Mouse (Mus musculus) myocyte (in vitro differentiated cells): ENCODE measurements at regions not wholly inside any gene's neighbourhood (a gene's known extent, or its start where the extent isn't known, plus 50 kb on each side); places are given as distances from the start of the nearest gene placed in this dataset.

Experiments used
- H3K27me3 ChIP-seq: one replicate; pipeline ENCODE4 v1.6.1; 2011; ENCODE audit not compliant: control insufficient read depth, insufficient read depth, insufficient read length
- H3K36me3 ChIP-seq: one replicate; pipeline ENCODE4 v1.6.1; 2011; ENCODE audit not compliant: control insufficient read depth, insufficient read depth
- H3K4me2 ChIP-seq: one replicate; pipeline ENCODE4 v1.6.1; 2011; ENCODE audit warnings: low read depth, control low read depth
- H3K4me3 ChIP-seq: one replicate; pipeline ENCODE4 v1.5.1; 2011; ENCODE audit warnings: mild to moderate bottlenecking, control low read depth, moderate library complexity
- H3K79me2 ChIP-seq: one replicate; pipeline ENCODE4 v1.6.1; 2011; ENCODE audit not compliant: control insufficient read depth, insufficient read depth
- H3ac ChIP-seq: one replicate; pipeline ENCODE4 v1.6.1; 2011; ENCODE audit not compliant: control insufficient read depth, insufficient read length
- CEBPB ChIP-seq: IDR thresholded peaks from 2 replicates; pipeline ENCODE4 v1.6.1; 2011; ENCODE audit warnings: mild to moderate bottlenecking, moderate library complexity; ENCODE audit not compliant: poor library complexity, insufficient read depth, severe bottlenecking
- E2F4 ChIP-seq: IDR thresholded peaks from one replicate; pipeline ENCODE4 v1.6.1; 2011; ENCODE audit warnings: mild to moderate bottlenecking, control low read depth, moderate library complexity; ENCODE audit not compliant: insufficient read depth
- MAX ChIP-seq: IDR thresholded peaks from one replicate; pipeline ENCODE4 v1.6.1; 2011; ENCODE audit warnings: low read depth, mild to moderate bottlenecking, control low read depth
- MYOD1 ChIP-seq, 3 experiments: IDR thresholded peaks; one replicate each; pipeline ENCODE4 v1.6.1; 2011; ENCODE audit warnings: control low read depth in 2 of 3, low read depth in 2 of 3, mild to moderate bottlenecking in 2 of 3, moderate library complexity in 1 of 3; ENCODE audit not compliant: insufficient read length in 2 of 3, control insufficient read depth in 1 of 3
- MYOG ChIP-seq, 3 experiments: IDR thresholded peaks; one replicate each; pipeline ENCODE4 v1.6.1; 2011; ENCODE audit warnings: control low read depth in 2 of 3, low read depth in 2 of 3, mild to moderate bottlenecking in 2 of 3; ENCODE audit not compliant: insufficient read length in 2 of 3, control insufficient read depth in 1 of 3, insufficient read depth in 1 of 3
- POLR2A ChIP-seq: IDR thresholded peaks from one replicate; pipeline ENCODE4 v1.6.1; 2011; ENCODE audit warnings: low read depth, mild to moderate bottlenecking, control low read depth, moderate library complexity; ENCODE audit not compliant: insufficient read length
- POLR2AphosphoS2 ChIP-seq: IDR thresholded peaks from one replicate; pipeline ENCODE4 v1.6.1; 2011; ENCODE audit warnings: low read depth, control low read depth; ENCODE audit not compliant: insufficient read length
- REST ChIP-seq: IDR thresholded peaks from one replicate; pipeline ENCODE4 v1.6.1; 2011; ENCODE audit warnings: mild to moderate bottlenecking, control low read depth, moderate library complexity; ENCODE audit not compliant: insufficient read depth, insufficient read length
- SRF ChIP-seq: IDR thresholded peaks from one replicate; pipeline ENCODE4 v1.6.1; 2011; ENCODE audit warnings: low read depth; ENCODE audit not compliant: control insufficient read depth, insufficient read length
- TCF12 ChIP-seq: IDR thresholded peaks from one replicate; pipeline ENCODE4 v1.6.1; 2011; ENCODE audit warnings: mild to moderate bottlenecking, control low read depth; ENCODE audit not compliant: poor library complexity, insufficient read depth, severe bottlenecking
- TCF3 ChIP-seq: IDR thresholded peaks from one replicate; pipeline ENCODE4 v1.6.1; 2011; ENCODE audit warnings: low read depth, control low read depth; ENCODE audit not compliant: insufficient read length
- USF1 ChIP-seq: IDR thresholded peaks from one replicate; pipeline ENCODE4 v1.6.1; 2011; ENCODE audit warnings: low read depth, mild to moderate bottlenecking, control low read depth, moderate library complexity

GRCm38 (mm10) chr5:118407451-118407850, 153.0 kb upstream of the Med13l start:
- H3K36me3 ChIP-seq: no peaks in the 10 kb centered on the region
- H3K4me3 ChIP-seq: no peak overlapping the region
- H3ac ChIP-seq: no peak overlapping the region
- TF ChIP-seq E2F4: no peak
- no peak for TF ChIP-seq POLR2A
- no peak for TF ChIP-seq SRF
- no peak for TF ChIP-seq MYOG (IDR thresholded peaks at IDR 0.05; ENCODE audit: control insufficient read depth in 1 of 3, insufficient read depth in 1 of 3, insufficient read length in 2 of 3, low read depth in 2 of 3)
- no peak for TF ChIP-seq TCF3
- TF ChIP-seq MAX: no peak
- no peak for TF ChIP-seq CEBPB
- no peak for TF ChIP-seq MYOD1 (IDR thresholded peaks at IDR 0.05; ENCODE audit: control insufficient read depth in 1 of 3, insufficient read length in 2 of 3, low read depth in 2 of 3)
- no peak for TF ChIP-seq POLR2AphosphoS2
- no peak for TF ChIP-seq USF1
- TF ChIP-seq REST: no peak
- TF ChIP-seq TCF12: no peak
- H3K27me3 ChIP-seq: no peaks in the 10 kb centered on the region
- H3K4me2 ChIP-seq: no peak overlapping the region
- H3K79me2 ChIP-seq: no peaks in the 10 kb centered on the region

GRCm38 (mm10) chr5:118407973-118408372, 152.5 kb upstream of the Med13l start:
- H3K36me3 ChIP-seq: no peaks in the 10 kb centered on the region
- H3K4me3 ChIP-seq: no peak overlapping the region
- no peaks in the 10 kb centered on the region for H3K27me3 ChIP-seq
- no peak overlapping the region for H3K4me2 ChIP-seq
- TF ChIP-seq CEBPB (peak; percentile 92), TCF12 (no peak)
- H3K79me2 ChIP-seq: no peaks in the 10 kb centered on the region
- no peak overlapping the region for H3ac ChIP-seq

- TF ChIP-seq MYOG (IDR thresholded peaks at IDR 0.05; ENCODE audit: control insufficient read depth in 1 of 3, insufficient read depth in 1 of 3, insufficient read length in 2 of 3, low read depth in 2 of 3) (no peak), MAX (no peak), TCF12 (no peak), REST (no peak), MYOD1 (IDR thresholded peaks at IDR 0.05; ENCODE audit: control insufficient read depth in 1 of 3, insufficient read length in 2 of 3, low read depth in 2 of 3) (no peak), TCF3 (no peak), E2F4 (no peak), CEBPB (no peak), USF1 (no peak), POLR2AphosphoS2 (no peak), SRF (no peak), POLR2A (no peak)
- no peak overlapping the region for H3K4me3 ChIP-seq
- no peaks in the 10 kb centered on the region for H3K27me3 ChIP-seq
- no peaks in the 10 kb centered on the region for H3K36me3 ChIP-seq
- no peak overlapping the region for H3K4me2 ChIP-seq
- H3ac ChIP-seq: no peak overlapping the region
- H3K79me2 ChIP-seq: no peaks in the 10 kb centered on the region
These were observed 151.7 kb upstream of the Med13l start for GRCm38 (mm10) chr5:118408826-118409225.

GRCm38 (mm10) chr5:118413428-118414282, 146.8 kb upstream of the Med13l start:
- Histone ChIP-seq H3K79me2 (no peaks in the 10 kb centered on the region), H3K27me3 (no peaks in the 10 kb centered on the region), H3ac (no peak overlapping the region), H3K4me2 (peak overlapping the region; percentile 79), H3K4me3 (no peak overlapping the region), H3K36me3 (no peaks in the 10 kb centered on the region)
- TF ChIP-seq TCF12: peak; percentile 14
- TF ChIP-seq USF1: peak; percentile 96
- peak in 2 of 3 experiments; percentile 25 to 55 for TF ChIP-seq MYOG (IDR thresholded peaks at IDR 0.05; ENCODE audit: control insufficient read depth in 1 of 3, insufficient read depth in 1 of 3, insufficient read length in 2 of 3, low read depth in 2 of 3)
- no peak for TF ChIP-seq TCF3
- peak in 2 of 3 experiments; percentile 21 to 47 for TF ChIP-seq MYOD1 (IDR thresholded peaks at IDR 0.05; ENCODE audit: control insufficient read depth in 1 of 3, insufficient read length in 2 of 3, low read depth in 2 of 3)
- TF ChIP-seq SRF: no peak
- TF ChIP-seq MAX: no peak
- no peak for TF ChIP-seq CEBPB
- TF ChIP-seq POLR2A: peak; percentile 50
- no peak for TF ChIP-seq REST
